Mouse (Mus musculus) neutrophil, adult 5-6 weeks (primary cell): ENCODE data around the gene Hoxb4. TPM values are rescaled to one million over a fixed set of nuclear protein-coding genes. Genes with fewer than 3 reads are reported as not detected.

Source experiments
- ATAC-seq: fragments of 151-379, 151-347 bp; 2 replicates; pipeline ENCODE4 v1.8.0; 2017; ENCODE audit warnings: mild to moderate bottlenecking, moderate TSS enrichment; ENCODE audit not compliant: insufficient number of reproducible peaks, poor library complexity, low FRiP score, severe bottlenecking; ENCODE audit errors: extremely low read depth
- total RNA-seq: library from RNA; stranded (forward); fragments of 200-1000 nt; gene quantifications from 2 replicates; pipeline ENCODE4 v1.2.3, GENCODE M21; 2017

Gene Hoxb4
- total RNA-seq, 1 experiment from 2014 or later: 4.2 TPM

GRCm38 (mm10) chr11:96365441-96366091 is 47.5 kb downstream of the Hoxb4 start, which contains the start of gene Hoxb1:
Gene Hoxb1, plus strand, starts transcription at chr11:96365752.
- ATAC-seq: no peak

- no peak for ATAC-seq
Measured at GRCm38 (mm10) chr11:96366092-96367041, 48.3 kb downstream of the Hoxb4 start.

GRCm38 (mm10) chr11:96367141-96367540 is 49.1 kb downstream of the Hoxb4 start:
- no peak for ATAC-seq

GRCm38 (mm10) chr11:96368686-96369085 is 50.6 kb downstream of the Hoxb4 start:
- ATAC-seq: no peak

- no peak for ATAC-seq
Measured at GRCm38 (mm10) chr11:96369140-96369539, 51.1 kb downstream of the Hoxb4 start.

Other genes starting within 250 kb of the Hoxb4 start
- 7.6 and 10.8 TPM in 2 replicates for gene Atp5g1, start 242.6 kb upstream of the Hoxb4 start, total RNA-seq
- gene Calcoco2, start 206.3 kb upstream of the Hoxb4 start, total RNA-seq: not detected in 2 replicates
- gene Ttll6, start 184.5 kb upstream of the Hoxb4 start, total RNA-seq: not detected in 2 replicates
- gene Hoxb13, start 124.0 kb upstream of the Hoxb4 start, total RNA-seq: not detected in 2 replicates
- not detected in 2 replicates for gene Hoxb9, start 46.8 kb upstream of the Hoxb4 start, total RNA-seq
- not detected in 2 replicates for gene Hoxb8, start 36.4 kb upstream of the Hoxb4 start, total RNA-seq
- gene Hoxb7, start 31.6 kb upstream of the Hoxb4 start, total RNA-seq: not detected in 2 replicates
- not detected in 2 replicates for gene Hoxb6, start 25.8 kb upstream of the Hoxb4 start, total RNA-seq
- gene Hoxb5, start 14.9 kb upstream of the Hoxb4 start, total RNA-seq: 0.25 TPM in 1 of 2 replicates, not detected in the other
- gene Hoxb3, start 5.1 kb downstream of the Hoxb4 start, total RNA-seq: 0.70 and 0.86 TPM in 2 replicates
- 0.12 TPM in 1 of 2 replicates, not detected in the other for gene Hoxb2, start 32.3 kb downstream of the Hoxb4 start, total RNA-seq
- gene Hoxb1, start 47.5 kb downstream of the Hoxb4 start, total RNA-seq: not detected in 2 replicates
- 29.5 and 33.1 TPM in 2 replicates for gene Skap1, start 146.3 kb downstream of the Hoxb4 start, total RNA-seq